Mouse (Mus musculus): Measurements from ENCODE around the gene Pcf11. TPM values are rescaled to one million over a fixed set of nuclear protein-coding genes. Genes with fewer than 3 reads are reported as not detected.

The Pcf11 gene
- total and polyA plus RNA-seq, 3 experiments, result 25.6 to 60.3 (median 34.0) TPM

- no peak for TF ChIP-seq MAZ (IDR thresholded peaks at IDR 0.05; ENCODE audit: low read depth, low read length)
- no peak for TF ChIP-seq TAL1 (IDR thresholded peaks at IDR 0.05; ENCODE audit: low read length)
These were observed 27.4 kb downstream of the Pcf11 start (continued) for GRCm38 (mm10) chr7:92642358-92642757.

GRCm38 (mm10) chr7:92638050-92638449 lies 31.7 kb downstream of the Pcf11 start:
- no peak for DNase-seq (ENCODE audit: low read depth, low spot score)
- no peak overlapping the region for H3K27ac ChIP-seq (ENCODE audit: control insufficient read depth, low read depth, low read length)
- H3K4me1 ChIP-seq (ENCODE audit: control insufficient read depth in 1 of 2, insufficient read depth in 2 of 2, low read length in 2 of 2), result peaks cover 5 to 10% of the 10 kb centered on the region in 2 experiments; a peak in 3 of 4 replicates
- TF ChIP-seq TCF12 (IDR thresholded peaks at IDR 0.05; ENCODE audit: low read depth, low read length) (no peak), MAX (IDR thresholded peaks at IDR 0.05; ENCODE audit: low read length) (no peak), RAD21 (IDR thresholded peaks at IDR 0.05; ENCODE audit: low read depth, low read length) (no peak), GABPA (IDR thresholded peaks at IDR 0.05; ENCODE audit: low read depth, low read length) (no peak), ZNF384 (IDR thresholded peaks at IDR 0.05; ENCODE audit: low read depth, low read length) (peak; percentile 51; the same call in 1 of the 2 replicates), POLR2AphosphoS2 (IDR thresholded peaks at IDR 0.05; ENCODE audit: low read length) (no peak), SMC3 (IDR thresholded peaks at IDR 0.05; ENCODE audit: low read depth, low read length) (no peak)
- H3K9me3 ChIP-seq (replicated peaks; ENCODE audit: insufficient read depth, low read length), result no peaks in the 10 kb centered on the region
- peaks cover 9% of the 10 kb centered on the region for H3K79me2 ChIP-seq (ENCODE audit: control insufficient read depth, insufficient read depth, low read length, poor library complexity)
- no peaks in the 10 kb centered on the region; a peak in 2 of 4 replicates for H3K27me3 ChIP-seq (ENCODE audit: control insufficient read depth in 1 of 2, insufficient read depth in 2 of 2, low read length in 2 of 2)
- H3K4me3 ChIP-seq (ENCODE audit: control insufficient read depth in 1 of 2, insufficient read depth in 1 of 2, low read depth in 2 of 2, low read length in 2 of 2), result peak overlapping the region; percentile 68 to 93; a peak in 3 of 4 replicates
- H3K9ac ChIP-seq (ENCODE audit: control insufficient read depth, low read depth, low read length, poor library complexity, severe bottlenecking), result peak overlapping the region; percentile 77
- H3K36me3 ChIP-seq (ENCODE audit: control insufficient read depth in 1 of 2, insufficient read depth in 2 of 2, low read length in 2 of 2), result peaks cover 14 to 36% of the 10 kb centered on the region in 2 experiments; a peak in 3 of 4 replicates

GRCm38 (mm10) chr7:92637021-92637625 lies 32.6 kb downstream of the Pcf11 start, which contains the start of gene Ankrd42:
Gene Ankrd42, minus strand, starts transcription at chr7:92637142.
- Histone ChIP-seq H3K27ac (ENCODE audit: control insufficient read depth, low read depth, low read length) (peak within 1 kb of the TSS; percentile 64), H3K79me2 (ENCODE audit: control insufficient read depth, insufficient read depth, low read length, poor library complexity) (peaks cover 9% of the 10 kb centered on the region), H3K4me3 (ENCODE audit: control insufficient read depth in 1 of 2, insufficient read depth in 1 of 2, low read depth in 2 of 2, low read length in 2 of 2) (peak within 1 kb of the TSS; percentile 68 to 93), H3K27me3 (ENCODE audit: control insufficient read depth in 1 of 2, insufficient read depth in 2 of 2, low read length in 2 of 2) (no peaks in the 10 kb centered on the region; a peak in 2 of 4 replicates), H3K9me3 (replicated peaks; ENCODE audit: insufficient read depth, low read length) (no peaks in the 10 kb centered on the region), H3K4me1 (ENCODE audit: control insufficient read depth in 1 of 2, insufficient read depth in 2 of 2, low read length in 2 of 2) (peaks cover 2 to 4% of the 10 kb centered on the region in 2 experiments; a peak in 3 of 4 replicates), H3K36me3 (ENCODE audit: control insufficient read depth in 1 of 2, insufficient read depth in 2 of 2, low read length in 2 of 2) (peaks cover 14 to 27% of the 10 kb centered on the region in 2 experiments; a peak in 3 of 4 replicates), H3K9ac (ENCODE audit: control insufficient read depth, low read depth, low read length, poor library complexity, severe bottlenecking) (peak within 1 kb of the TSS; percentile 77)
- DNase-seq (ENCODE audit: low read depth, low spot score), result peak; percentile 93
- TF ChIP-seq ELF1 (IDR thresholded peaks at IDR 0.05; ENCODE audit: low read depth, low read length) (peak; percentile 90), POLR2A (IDR thresholded peaks at IDR 0.05; ENCODE audit: control insufficient read depth in 1 of 2, insufficient read depth in 1 of 2, low read depth in 1 of 2, low read length in 2 of 2, poor library complexity in 1 of 2) (peak; percentile 54 to 96; a peak in 3 of 4 replicates), NELFE (IDR thresholded peaks at IDR 0.05; ENCODE audit: low read depth, low read length) (peak; percentile 96), HCFC1 (IDR thresholded peaks at IDR 0.05; ENCODE audit: low read depth, low read length) (peak; percentile 92), MYC (IDR thresholded peaks at IDR 0.05; ENCODE audit: low read depth, low read length) (peak; percentile 53; the same call in 1 of the 2 replicates), EP300 (IDR thresholded peaks at IDR 0.05; ENCODE audit: low read depth in 1 of 2, low read length in 2 of 2) (peak in 1 of 2 experiments; percentile 27; a peak in 1 of 4 replicates), MEF2A (IDR thresholded peaks at IDR 0.05; ENCODE audit: extremely low read depth, insufficient replicate concordance, low read depth, low read length, poor library complexity, severe bottlenecking) (peak; percentile 19; the same call in 1 of the 2 replicates), MAX (IDR thresholded peaks at IDR 0.05; ENCODE audit: low read length) (peak; percentile 74), TCF12 (IDR thresholded peaks at IDR 0.05; ENCODE audit: low read depth, low read length) (peak; percentile 57), POLR2AphosphoS2 (IDR thresholded peaks at IDR 0.05; ENCODE audit: low read length) (peak; percentile 91), MAFK (IDR thresholded peaks at IDR 0.05; ENCODE audit: borderline replicate concordance, low read depth, low read length) (no peak), USF2 (IDR thresholded peaks at IDR 0.05; ENCODE audit: borderline replicate concordance in 1 of 2, insufficient read depth in 1 of 2, low read depth in 1 of 2, low read length in 2 of 2) (no peak), CHD1 (IDR thresholded peaks at IDR 0.05; ENCODE audit: low read depth, low read length) (0 out of 2 replicates have a peak, but pooled peaks have one; percentile 44), SIN3A (IDR thresholded peaks at IDR 0.05; ENCODE audit: low read length) (peak; percentile 99), TAL1 (IDR thresholded peaks at IDR 0.05; ENCODE audit: low read length) (no peak), JUND (IDR thresholded peaks at IDR 0.05; ENCODE audit: low read depth, low read length) (peak; percentile 59; the same call in 1 of the 2 replicates), KAT2A (conservative IDR thresholded peaks at IDR 0.05; ENCODE audit: low read depth, low read length) (peak; percentile 58; the same call in 1 of the 2 replicates), CTCF (IDR thresholded peaks at IDR 0.05 in 2 of 3, conservative IDR thresholded peaks at IDR 0.05 in 1 of 3; ENCODE audit: control insufficient read depth in 1 of 3, insufficient read depth in 1 of 3, low read depth in 2 of 3, low read length in 3 of 3, poor library complexity in 1 of 3, severe bottlenecking in 1 of 3) (peak; percentile 25 to 36 (median 29); a peak in 5 of 6 replicates), RCOR1 (IDR thresholded peaks at IDR 0.05; ENCODE audit: low read depth, low read length) (peak; percentile 39; the same call in 1 of the 2 replicates), MXI1 (IDR thresholded peaks at IDR 0.05; ENCODE audit: low read depth, low read length) (peak; percentile 98), MYB (IDR thresholded peaks at IDR 0.05; ENCODE audit: low read depth, low read length) (no peak), MAZ (IDR thresholded peaks at IDR 0.05; ENCODE audit: low read depth, low read length) (0 out of 2 replicates have a peak, but pooled peaks have one; percentile 20), ZMIZ1 (IDR thresholded peaks at IDR 0.05; ENCODE audit: low read depth, low read length) (0 out of 2 replicates have a peak, but pooled peaks have one; percentile 66)

All from MEL (cell line).